ENCODE assay signal across 8 mouse cellular contexts in genomic region chr5:138997936-138998580, GRCm38 (mm10). TPM values are rescaled to one million over a fixed set of nuclear protein-coding genes. Genes with fewer than 3 reads are reported as not detected.
DNase-seq lines count a peak whose midpoint lies in the region; ATAC-seq lines count a peak whose summit lies in the region.

No protein-coding gene starts in this region.

- WGBS in embryonic facial prominence, embryonic 14.5 days, result 3% methylated on average over 27 of the region's 30 CpGs

- peaks cover 24% of the 10 kb centered on the region for H3K9me3 ChIP-seq in megakaryocyte, embryonic 14.5 days
- H3K9me3 ChIP-seq in embryonic facial prominence, embryonic 14.5 days (ENCODE audit: control insufficient read depth, low read length), result peaks cover 16% of the 10 kb centered on the region

- H3K27ac ChIP-seq in embryonic facial prominence, embryonic 14.5 days (replicated peaks; ENCODE audit: low read depth, low read length), result no peak overlapping the region

- peak overlapping the region; percentile 89 for H3K4me2 ChIP-seq in embryonic facial prominence, embryonic 14.5 days (ENCODE audit: low read depth, low read length)

- H3K36me3 ChIP-seq in megakaryocyte, embryonic 14.5 days (replicated peaks; ENCODE audit: low read length), result no peaks in the 10 kb centered on the region
- no peaks in the 10 kb centered on the region for H3K36me3 ChIP-seq in embryonic facial prominence, embryonic 14.5 days (ENCODE audit: control insufficient read depth, insufficient read depth, low read length)

- intact Hi-C loops in heart, postnatal 36 days (cut with DNase I), result loop anchor here (5.0 kb wide), 1 partner anchor 179 kb away; no protein-coding TSS in a partner anchor

- no peak for ATAC-seq in megakaryocyte, adult 5-6 weeks (ENCODE audit: poor library complexity, severe bottlenecking)
- peak; percentile 2; the same call in 1 of the 2 replicates for ATAC-seq in embryonic facial prominence, embryonic 14.5 days (ENCODE audit: low read depth)
- ATAC-seq in megakaryocyte-erythroid progenitor cell, adult 5-6 weeks (replicated peaks; ENCODE audit: low FRiP score, low TSS enrichment, poor library complexity, severe bottlenecking), result 0 out of 2 replicates have a peak, but pooled peaks have one; percentile 31

- peaks cover 65% of the 10 kb centered on the region for H3K4me1 ChIP-seq in megakaryocyte, embryonic 14.5 days
- H3K4me1 ChIP-seq in embryonic facial prominence, embryonic 14.5 days (ENCODE audit: control insufficient read depth, insufficient read depth, low read length), result peaks cover 29% of the 10 kb centered on the region

- peaks cover 93% of the 10 kb centered on the region for H3K27me3 ChIP-seq in megakaryocyte, embryonic 14.5 days (replicated peaks)
- H3K27me3 ChIP-seq in embryonic facial prominence, embryonic 14.5 days (replicated peaks; ENCODE audit: control insufficient read depth, insufficient read depth, low read length), result peaks cover 59% of the 10 kb centered on the region

- H3K4me3 ChIP-seq in megakaryocyte, embryonic 14.5 days (replicated peaks), result peak overlapping the region; percentile 87
- H3K4me3 ChIP-seq in embryonic facial prominence, embryonic 14.5 days (ENCODE audit: low read depth, low read length), result peak overlapping the region; percentile 73

- peak; percentile 76 for DNase-seq in embryonic facial prominence, embryonic 14.5 days (ENCODE audit: low spot score)
- peak; percentile 64 to 71 for DNase-seq in heart, postnatal 36 days
- DNase-seq in layer of hippocampus, postnatal 10 days (ENCODE audit: low spot score in 2 of 2), result peak; percentile 25 to 35
- DNase-seq in testis, postnatal 14 days (ENCODE audit: low spot score), result peak; percentile 43
- no peak for DNase-seq in cerebellum, adult 9-10 months

- H3K9ac ChIP-seq in embryonic facial prominence, embryonic 14.5 days (ENCODE audit: low read depth, low read length), result peak overlapping the region; percentile 47; the same call in 1 of the 2 replicates

RNA-seq across cellular contexts. Expression of gene Pdgfa, which starts 0.9 kb away (rescaled TPM):
- 18.0 and 19.1 TPM in 2 replicates for polyA plus RNA-seq in megakaryocyte, embryonic 14.5 days (2012; ENCODE audit: insufficient read depth, low replicate concordance)
- total RNA-seq in megakaryocyte, adult 5-6 weeks (2015), result 0.13 and 0.75 TPM in 2 replicates
- total RNA-seq in megakaryocyte, adult 5-6 weeks (2017), result 0.07 and 0.12 TPM in 2 replicates
- 65.7 and 73.2 TPM in 2 replicates for polyA plus RNA-seq in embryonic facial prominence, embryonic 14.5 days (2014; fragmentation: Nextera tagmentation; extraction: Ambion mirVana)
- total RNA-seq in heart, postnatal 36 days (2021), result 10 to 100 TPM; 18.6 to 24.6 TPM
- total RNA-seq in layer of hippocampus, postnatal 10 days (2021), result 10 to 100 TPM; 49.2 to 58.5 TPM
- total RNA-seq in megakaryocyte-erythroid progenitor cell, adult 5-6 weeks (2014; fragmentation: Nextera tagmentation), result not detected in 2 replicates
- total RNA-seq in megakaryocyte-erythroid progenitor cell, adult 5-6 weeks (2017), result 1.5 TPM in 1 of 2 replicates, not detected in the other

Comparison
In these comparisons a context has a peak if more than half of its experiments do, and no peak if none do; other contexts are left out.
1. RNA of gene Pdgfa, which starts 0.9 kb away (total RNA-seq): 49.2 to 58.5 TPM in layer of hippocampus, postnatal 10 days and 18.6 to 24.6 TPM in heart, postnatal 36 days; 0.07 to 0.75 TPM in megakaryocyte, adult 5-6 weeks and 1.5 TPM in megakaryocyte-erythroid progenitor cell, adult 5-6 weeks; every median in the first group is over 4 times any median in the second.